Mouse (Mus musculus) hindbrain, embryonic 11.5 days (tissue): ENCODE results near the gene Akap1. TPM values are rescaled to one million over a fixed set of nuclear protein-coding genes. Genes with fewer than 3 reads are reported as not detected.

Source experiments
- ATAC-seq: fragments of 200-750 bp; cut with Nextera tagmentation; 2 replicates; pipeline ENCODE4 v1.8.0; 2017; ENCODE audit warnings: mild to moderate bottlenecking, moderate TSS enrichment, moderate library complexity; ENCODE audit not compliant: low FRiP score
- DNase-seq: peaks from one replicate; pipeline ENCODE4 v3.0.0-alpha.2; 2015; ENCODE audit warnings: low spot score
- H3K27ac ChIP-seq: fragments of 300-500 bp; sonication (generic); 2 replicates; pipeline ENCODE4 v1.5.1; 2014; ENCODE audit warnings: mild to moderate bottlenecking, low read depth, low read length
- H3K27me3 ChIP-seq: fragments of 300-500 bp; sonication (generic); 2 replicates; pipeline ENCODE4 v1.6.1; 2014; ENCODE audit warnings: mild to moderate bottlenecking, low read length, moderate library complexity, mixed read lengths; ENCODE audit not compliant: control insufficient read depth, insufficient read depth
- H3K36me3 ChIP-seq: fragments of 300-500 bp; sonication (generic); 2 replicates; pipeline ENCODE4 v1.6.1; 2014; ENCODE audit warnings: mild to moderate bottlenecking, low read length, moderate library complexity, mixed read lengths; ENCODE audit not compliant: control insufficient read depth, insufficient read depth
- H3K4me1 ChIP-seq: fragments of 300-500 bp; sonication (generic); replicated peaks from 2 replicates; pipeline ENCODE4 v1.6.1; 2014; ENCODE audit warnings: low read length, mixed read lengths; ENCODE audit not compliant: control insufficient read depth, insufficient read depth
- H3K4me2 ChIP-seq: fragments of 300-500 bp; sonication (generic); replicated peaks from 2 replicates; pipeline ENCODE4 v1.6.1; 2014; ENCODE audit warnings: mild to moderate bottlenecking, low read depth, low read length
- H3K4me3 ChIP-seq: fragments of 300-500 bp; sonication (generic); 2 replicates; pipeline ENCODE4 v1.5.1; 2014; ENCODE audit warnings: low read depth, low read length
- H3K9ac ChIP-seq: fragments of 300-500 bp; sonication (generic); 2 replicates; pipeline ENCODE4 v1.6.1; 2014; ENCODE audit warnings: low read depth, low read length
- H3K9me3 ChIP-seq: fragments of 300-500 bp; sonication (generic); 2 replicates; pipeline ENCODE4 v1.6.1; 2016; ENCODE audit warnings: low read length; ENCODE audit not compliant: control insufficient read depth
- WGBS: fragments of 180-500 bp; shearing (Covaris S2); extraction: QIAGEN DNeasy Blood & Tissue Kit; methylation state at CpG from one replicate; pipeline ENCODE4 v1.1.7; 2014; 5-methylcytosine and 5-hydroxymethylcytosine counted together
- polyA plus RNA-seq: library from polyadenylated mRNA; unstranded; fragments of >200 nt; fragmentation: Nextera tagmentation; extraction: Ambion mirVana; gene quantifications from 2 replicates; pipeline ENCODE4 v1.2.1, GENCODE M21; 2014

Gene Akap1
- polyA plus RNA-seq, 1 experiment from 2014 or later: 14.0 TPM

GRCm38 (mm10) chr11:88803231-88804010 is 61.0 kb downstream of the Akap1 start:
- 63% methylated on average over 31 of the region's 31 CpGs for WGBS
- no peak overlapping the region for H3K4me3 ChIP-seq
- H3K9me3 ChIP-seq: no peaks in the 10 kb centered on the region
- no peak overlapping the region for H3K4me2 ChIP-seq
- H3K27ac ChIP-seq: no peak overlapping the region
- no peaks in the 10 kb centered on the region for H3K27me3 ChIP-seq
- no peak overlapping the region for H3K9ac ChIP-seq
- H3K4me1 ChIP-seq: no peaks in the 10 kb centered on the region
- ATAC-seq (no peak), DNase-seq (no peak)
- H3K36me3 ChIP-seq: no peaks in the 10 kb centered on the region

DNA sequence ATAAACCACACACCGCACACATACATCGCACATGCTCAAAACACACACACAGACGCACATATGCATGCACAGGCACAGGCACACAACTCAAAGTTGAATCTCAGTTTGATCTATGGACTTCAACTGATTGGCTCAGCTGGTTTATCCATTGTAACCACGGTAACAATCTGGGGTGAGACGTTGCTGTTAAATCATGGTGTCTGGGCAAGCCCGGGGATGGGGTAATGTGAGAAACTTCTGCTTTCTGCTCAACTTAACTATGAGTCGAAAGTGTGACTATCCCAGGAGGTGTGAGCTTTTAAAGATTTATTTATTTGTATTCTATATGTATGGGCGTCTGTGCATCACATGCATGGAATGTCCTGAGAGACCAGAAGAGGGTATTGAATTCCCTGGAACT is 68.2 kb downstream of the Akap1 start:
- Histone ChIP-seq H3K4me2 (no peak overlapping the region), H3K27me3 (no peaks in the 10 kb centered on the region), H3K4me3 (no peak overlapping the region), H3K9me3 (no peaks in the 10 kb centered on the region), H3K9ac (no peak overlapping the region), H3K27ac (no peak overlapping the region), H3K36me3 (no peaks in the 10 kb centered on the region), H3K4me1 (no peaks in the 10 kb centered on the region)
- ATAC-seq (no peak), DNase-seq (no peak)
- WGBS: 92% methylated on average over 8 of the region's 8 CpGs

GRCm38 (mm10) chr11:88789893-88790292 is 74.5 kb downstream of the Akap1 start:
- Histone ChIP-seq H3K9me3 (no peaks in the 10 kb centered on the region), H3K9ac (no peak overlapping the region), H3K36me3 (no peaks in the 10 kb centered on the region), H3K4me3 (no peak overlapping the region), H3K4me2 (no peak overlapping the region), H3K27me3 (no peaks in the 10 kb centered on the region), H3K27ac (no peak overlapping the region), H3K4me1 (no peaks in the 10 kb centered on the region)
- ATAC-seq (no peak), DNase-seq (no peak)
- 83% methylated on average over 2 of the region's 2 CpGs for WGBS

DNA sequence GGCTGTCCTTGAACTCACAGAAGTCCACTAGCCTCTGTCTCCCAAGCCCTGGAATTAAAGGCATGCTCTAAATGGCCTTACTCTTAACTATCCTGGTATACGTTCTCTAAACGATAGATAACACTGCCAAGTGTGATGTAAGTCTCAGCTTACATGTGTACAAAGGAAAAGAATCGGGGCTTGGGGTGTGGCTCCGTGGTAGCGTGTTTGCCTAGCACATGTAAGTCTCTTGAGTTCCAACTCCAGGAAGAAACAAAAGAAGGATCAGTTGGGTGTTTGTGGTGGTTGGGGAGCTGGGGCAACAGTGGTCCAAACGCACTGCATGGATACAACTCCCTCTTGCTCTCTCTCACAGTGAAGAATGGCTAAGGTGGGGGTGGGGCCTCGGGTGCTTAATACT is 77.6 kb downstream of the Akap1 start:
- H3K4me3 ChIP-seq: no peak overlapping the region
- DNase-seq (no peak), ATAC-seq (no peak)
- H3K9me3 ChIP-seq: no peaks in the 10 kb centered on the region
- 90% methylated on average over 7 of the region's 7 CpGs for WGBS
- no peaks in the 10 kb centered on the region for H3K27me3 ChIP-seq
- no peak overlapping the region for H3K4me2 ChIP-seq
- H3K27ac ChIP-seq: no peak overlapping the region
- no peak overlapping the region for H3K9ac ChIP-seq
- H3K4me1 ChIP-seq: no peaks in the 10 kb centered on the region
- H3K36me3 ChIP-seq: no peaks in the 10 kb centered on the region

DNA sequence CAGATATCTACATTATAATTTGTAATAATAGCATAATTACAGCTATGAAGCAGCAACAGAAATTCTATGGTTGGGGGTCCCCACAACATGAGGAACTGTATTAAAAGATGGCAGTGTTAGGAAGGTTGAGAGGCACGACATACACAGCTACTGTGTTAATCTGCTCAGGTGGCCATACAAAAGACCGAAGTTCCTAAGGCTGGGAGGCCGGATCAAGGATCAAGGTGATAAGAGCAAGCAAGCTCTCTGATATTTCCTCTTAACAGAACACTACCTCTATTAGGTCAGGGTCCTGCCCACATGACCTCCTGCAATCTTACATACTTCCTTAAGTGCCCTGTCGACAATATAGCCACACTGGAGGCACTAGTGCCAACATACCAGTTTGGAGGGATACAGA is 80.9 kb downstream of the Akap1 start:
- Histone ChIP-seq H3K4me1 (no peaks in the 10 kb centered on the region), H3K36me3 (no peaks in the 10 kb centered on the region), H3K9me3 (no peaks in the 10 kb centered on the region), H3K9ac (no peak overlapping the region), H3K27me3 (no peaks in the 10 kb centered on the region), H3K4me2 (no peak overlapping the region), H3K4me3 (no peak overlapping the region), H3K27ac (no peak overlapping the region)
- WGBS: 84% methylated on average over 4 of the region's 4 CpGs
- no peak for ATAC-seq
- no peak for DNase-seq

GRCm38 (mm10) chr11:88782531-88782930 is 81.9 kb downstream of the Akap1 start:
- DNase-seq: no peak
- Histone ChIP-seq H3K27ac (no peak overlapping the region), H3K27me3 (no peaks in the 10 kb centered on the region), H3K9ac (no peak overlapping the region), H3K9me3 (no peaks in the 10 kb centered on the region), H3K4me3 (no peak overlapping the region), H3K36me3 (no peaks in the 10 kb centered on the region), H3K4me1 (no peaks in the 10 kb centered on the region), H3K4me2 (no peak overlapping the region)
- WGBS: 94% methylated on average over 5 of the region's 5 CpGs
- ATAC-seq: no peak

Other genes with a start within 250 kb of the Akap1 start
- gene Msi2, start 146.1 kb downstream of the Akap1 start, polyA plus RNA-seq: 26.7 and 40.1 TPM in 2 replicates
- gene Scpep1, start 90.9 kb upstream of the Akap1 start, polyA plus RNA-seq: 59.4 and 61.8 TPM in 2 replicates
- gene Elobl, start 102.3 kb upstream of the Akap1 start, polyA plus RNA-seq: not detected in 2 replicates
- 18.5 and 18.8 TPM in 2 replicates for gene Coil, start 105.7 kb upstream of the Akap1 start, polyA plus RNA-seq
- 3.6 and 3.8 TPM in 2 replicates for gene Trim25, start 134.8 kb upstream of the Akap1 start, polyA plus RNA-seq
- gene Dgke, start 202.3 kb upstream of the Akap1 start, polyA plus RNA-seq: 4.1 and 5.2 TPM in 2 replicates
- not detected in 2 replicates for gene Gm525, start 209.3 kb upstream of the Akap1 start, polyA plus RNA-seq